Mouse (Mus musculus) thymus, adult 2 months (tissue): ENCODE measurements around the gene Fyb2.

Experiments
- CTCF ChIP-seq: fragments of 200-500 bp; IDR thresholded peaks from 2 replicates; pipeline ENCODE4 v1.5.1; 2012; ENCODE audit warnings: mild to moderate bottlenecking, control low read depth, low read length, moderate library complexity, borderline replicate concordance; ENCODE audit not compliant: control insufficient read depth, poor library complexity, insufficient read depth; ENCODE audit errors: extremely low read depth
- POLR2A ChIP-seq: fragments of 200-500 bp; IDR thresholded peaks from 2 replicates; pipeline ENCODE4 v1.6.1; 2012; ENCODE audit warnings: mild to moderate bottlenecking, low read length, control low read depth, moderate library complexity; ENCODE audit not compliant: control insufficient read depth, poor library complexity, insufficient read depth; ENCODE audit errors: extremely low read depth

- TF ChIP-seq CTCF, result no peak
- TF ChIP-seq POLR2A, result no peak
Measured at GRCm38 (mm10) chr4:104948886-104949285, 35.6 kb downstream of the Fyb2 start.
